7 mouse cellular contexts compared by ENCODE assay signal in genomic region chr8:45109371-45110063, GRCm38 (mm10). TPM values are rescaled to one million over a fixed set of nuclear protein-coding genes. Genes with fewer than 3 reads are reported as not detected.
DNase-seq lines count a peak whose midpoint lies in the region; ATAC-seq and TF ChIP-seq lines count a peak whose summit lies in the region.

No protein-coding gene starts in this region.

- no peak for TF ChIP-seq EP300 in lung, postnatal 0 days (IDR thresholded peaks at IDR 0.05)

- ATAC-seq in lung, postnatal 0 days, result peak; percentile 50; the same call in 1 of the 2 replicates

- no peaks in the 10 kb centered on the region for H3K36me3 ChIP-seq in lung, postnatal 0 days (ENCODE audit: insufficient read depth, low read length)
- H3K36me3 ChIP-seq in limb, embryonic 10.5 days, result no peaks in the 10 kb centered on the region

- no peaks in the 10 kb centered on the region for H3K4me1 ChIP-seq in lung, postnatal 0 days (ENCODE audit: insufficient read depth, low read depth, low read length)
- H3K4me1 ChIP-seq in limb, embryonic 10.5 days, result peaks cover 8% of the 10 kb centered on the region

- H3K4me2 ChIP-seq in lung, postnatal 0 days (replicated peaks; ENCODE audit: low read depth, low read length), result peak overlapping the region; percentile 52

- peak overlapping the region; percentile 20; the same call in 1 of the 2 replicates for H3K4me3 ChIP-seq in lung, postnatal 0 days (ENCODE audit: low read depth, low read length)
- H3K4me3 ChIP-seq in limb, embryonic 10.5 days, result peak overlapping the region; percentile 41

- no peak overlapping the region for H3K27ac ChIP-seq in lung, postnatal 0 days (ENCODE audit: low read length)
- H3K27ac ChIP-seq in limb, embryonic 10.5 days, result no peak overlapping the region

- H3K27me3 ChIP-seq in lung, postnatal 0 days (replicated peaks; ENCODE audit: insufficient read depth, low read length), result no peaks in the 10 kb centered on the region
- H3K27me3 ChIP-seq in limb, embryonic 10.5 days (ENCODE audit: low read depth, poor library complexity, severe bottlenecking), result peaks cover 57% of the 10 kb centered on the region

- no peak for TF ChIP-seq CTCF in lung, postnatal 0 days (IDR thresholded peaks at IDR 0.05)

- no peaks in the 10 kb centered on the region for H3K9me3 ChIP-seq in lung, postnatal 0 days (ENCODE audit: low read length)
- no peaks in the 10 kb centered on the region for H3K9me3 ChIP-seq in limb, embryonic 10.5 days (replicated peaks)

- peak; percentile 32 for DNase-seq in lung, postnatal 0 days (ENCODE audit: low spot score)
- DNase-seq in lung, postnatal 36 days, result no peak
- peak; percentile 43 to 72 for DNase-seq in frontal cortex, adult 2 months (ENCODE audit: extremely low spot score in 1 of 2, low spot score in 1 of 2)
- DNase-seq in limb, embryonic 10.5 days (ENCODE audit: low spot score), result no peak
- peak; percentile 66 to 73 for DNase-seq in right cerebral cortex, adult 2 months (ENCODE audit: low spot score in 2 of 2)
- no peak for DNase-seq in gastrocnemius, adult 8-10 months (ENCODE audit: low spot score in 2 of 2)
- no peak for DNase-seq in cerebellum, postnatal 36 days

- no peak overlapping the region for H3K9ac ChIP-seq in lung, postnatal 0 days (replicated peaks; ENCODE audit: low read depth)

- whole genome bisulfite sequencing in lung, postnatal 0 days, result 22% methylated on average over 13 of the region's 13 CpGs
- whole genome bisulfite sequencing in limb, embryonic 10.5 days, result 33% methylated on average over 13 of the region's 13 CpGs

RNA-seq across cellular contexts. Expression of gene Mtnr1a, which starts 40.6 kb away (rescaled TPM):
- polyA plus RNA-seq in lung, postnatal 0 days (2015; fragmentation: Nextera tagmentation; extraction: Ambion mirVana), result not detected in 2 replicates
- polyA plus RNA-seq in frontal cortex, adult 2 months (2012; rRNA removed), result not detected in 2 replicates
- polyA plus RNA-seq in limb, embryonic 10.5 days (2016; fragmentation: Nextera tagmentation; extraction: Ambion mirVana), result 0.23 TPM in 1 of 2 replicates, not detected in the other
- not detected for total RNA-seq in gastrocnemius, adult 8-10 months (2022)

Comparison
In these comparisons a context has a peak if more than half of its experiments do, and no peak if none do; other contexts are left out.
1. DNase-seq: peak in lung, postnatal 0 days (single experiment), frontal cortex, adult 2 months (2 of 2) and right cerebral cortex, adult 2 months (2 of 2); none in lung, postnatal 36 days (single experiment), limb, embryonic 10.5 days (single experiment), gastrocnemius, adult 8-10 months (0 of 2) and cerebellum, postnatal 36 days (0 of 2).